Mouse (Mus musculus) MEL (cell line): ENCODE measurements around the gene Acss2. TPM values are rescaled to one million over a fixed set of nuclear protein-coding genes. Genes with fewer than 3 reads are reported as not detected.

Experiments used
- DNase-seq: peaks from one replicate; pipeline ENCODE4 v3.0.0; 2011; ENCODE audit warnings: low read depth, low spot score
- H3K27ac ChIP-seq: 2 replicates; pipeline ENCODE4 v1.5.1; 2012; ENCODE audit warnings: low read depth, mild to moderate bottlenecking, control low read depth, low read length, moderate library complexity; ENCODE audit not compliant: control insufficient read depth
- H3K27me3 ChIP-seq, 2 experiments: fragments of 150-350 bp in 1 of 2; sonication (generic) in 1 of 2; 2 replicates each; pipeline ENCODE4 v1.6.1; 2012; ENCODE audit warnings: low read length in 2 of 2, mild to moderate bottlenecking in 2 of 2, improper control_type of control experiment in 1 of 2, moderate library complexity in 1 of 2; ENCODE audit not compliant: insufficient read depth in 2 of 2, control insufficient read depth in 1 of 2
- H3K36me3 ChIP-seq, 2 experiments: 2 replicates each; pipeline ENCODE4 v1.6.1; 2012 to 2014; ENCODE audit warnings: low read length in 2 of 2, improper control_type of control experiment in 1 of 2, inconsistent platforms in 1 of 2, mild to moderate bottlenecking in 1 of 2; ENCODE audit not compliant: insufficient read depth in 2 of 2, control insufficient read depth in 1 of 2
- H3K4me1 ChIP-seq, 2 experiments: fragments of 150-350 bp in 1 of 2; sonication (generic) in 1 of 2; 2 replicates each; pipeline ENCODE4 v1.6.1; 2012; ENCODE audit warnings: low read length in 2 of 2, improper control_type of control experiment in 1 of 2, mild to moderate bottlenecking in 1 of 2; ENCODE audit not compliant: insufficient read depth in 2 of 2, control insufficient read depth in 1 of 2
- H3K4me3 ChIP-seq, 2 experiments: fragments of 150-350 bp in 1 of 2; sonication (generic) in 1 of 2; 2 replicates each; pipeline ENCODE4 v1.5.1; 2012; ENCODE audit warnings: low read depth in 2 of 2, low read length in 2 of 2, mild to moderate bottlenecking in 2 of 2, moderate library complexity in 2 of 2, control low read depth in 1 of 2, improper control_type of control experiment in 1 of 2; ENCODE audit not compliant: control insufficient read depth in 1 of 2, insufficient read depth in 1 of 2
- H3K79me2 ChIP-seq: 2 replicates; pipeline ENCODE4 v1.6.1; 2012; ENCODE audit warnings: mild to moderate bottlenecking, low read length, moderate library complexity; ENCODE audit not compliant: control insufficient read depth, poor library complexity, insufficient read depth
- H3K9ac ChIP-seq: 2 replicates; pipeline ENCODE4 v1.6.1; 2012; ENCODE audit warnings: low read depth, mild to moderate bottlenecking, control low read depth, low read length, moderate library complexity; ENCODE audit not compliant: control insufficient read depth, poor library complexity, severe bottlenecking
- H3K9me3 ChIP-seq: fragments of 150-350 bp; sonication (generic); replicated peaks from 2 replicates; pipeline ENCODE4 v1.6.1; 2012; ENCODE audit warnings: mild to moderate bottlenecking, low read length, improper control_type of control experiment, moderate library complexity; ENCODE audit not compliant: insufficient read depth
- ETS1 ChIP-seq: IDR thresholded peaks from 2 replicates; pipeline ENCODE4 v1.6.1; 2012; ENCODE audit warnings: low read depth, mild to moderate bottlenecking, inconsistent platforms, low read length, improper control_type of control experiment, moderate library complexity
- GABPA ChIP-seq: IDR thresholded peaks from 2 replicates; pipeline ENCODE4 v1.6.1; 2012; ENCODE audit warnings: low read depth, mild to moderate bottlenecking, inconsistent platforms, low read length, improper control_type of control experiment, moderate library complexity
- GATA1 ChIP-seq: IDR thresholded peaks from 2 replicates; pipeline ENCODE4 v1.6.1; 2011; ENCODE audit warnings: low read depth, low read length, improper control_type of control experiment
- JUND ChIP-seq: IDR thresholded peaks from 2 replicates; pipeline ENCODE4 v1.6.1; 2011; ENCODE audit warnings: low read depth, mild to moderate bottlenecking, improper control_type of control experiment, low read length
- MAX ChIP-seq: IDR thresholded peaks from 2 replicates; pipeline ENCODE4 v1.6.1; 2011; ENCODE audit warnings: low read length, improper control_type of control experiment
- MEF2A ChIP-seq: IDR thresholded peaks from 2 replicates; pipeline ENCODE4 v1.6.1; 2014; ENCODE audit warnings: low read depth, mild to moderate bottlenecking, inconsistent platforms, low read length, improper control_type of control experiment; ENCODE audit not compliant: poor library complexity, insufficient replicate concordance, severe bottlenecking; ENCODE audit errors: extremely low read depth
- NRF1 ChIP-seq: IDR thresholded peaks from 2 replicates; pipeline ENCODE4 v1.6.1; 2014; ENCODE audit warnings: low read depth, mild to moderate bottlenecking, inconsistent platforms, low read length, improper control_type of control experiment, moderate library complexity; ENCODE audit not compliant: poor library complexity, insufficient read depth, severe bottlenecking
- POLR2A ChIP-seq, 2 experiments: IDR thresholded peaks; 2 replicates each; pipeline ENCODE4 v1.6.1; 2011 to 2012; ENCODE audit warnings: low read length in 2 of 2, mild to moderate bottlenecking in 2 of 2, control low read depth in 1 of 2, improper control_type of control experiment in 1 of 2, low read depth in 1 of 2, moderate library complexity in 1 of 2; ENCODE audit not compliant: control insufficient read depth in 1 of 2, insufficient read depth in 1 of 2, poor library complexity in 1 of 2
- POLR2AphosphoS5 ChIP-seq: IDR thresholded peaks from 2 replicates; pipeline ENCODE4 v1.6.1; 2012; ENCODE audit warnings: low read depth, borderline replicate concordance, mild to moderate bottlenecking, inconsistent platforms, low read length, moderate library complexity, mixed read lengths
- RAD21 ChIP-seq: IDR thresholded peaks from 2 replicates; pipeline ENCODE4 v1.6.1; 2011; ENCODE audit warnings: mild to moderate bottlenecking, low read depth, low read length, improper control_type of control experiment
- RCOR1 ChIP-seq: IDR thresholded peaks from 2 replicates; pipeline ENCODE4 v1.6.1; 2012; ENCODE audit warnings: low read depth, mild to moderate bottlenecking, inconsistent platforms, low read length, improper control_type of control experiment
- SIN3A ChIP-seq: IDR thresholded peaks from 2 replicates; pipeline ENCODE4 v1.6.1; 2012; ENCODE audit warnings: low read length, improper control_type of control experiment, inconsistent platforms
- SMC3 ChIP-seq: IDR thresholded peaks from 2 replicates; pipeline ENCODE4 v1.6.1; 2011; ENCODE audit warnings: low read depth, low read length, improper control_type of control experiment
- TBP ChIP-seq: IDR thresholded peaks from 2 replicates; pipeline ENCODE4 v1.8.0; 2011; ENCODE audit warnings: low read depth, low read length, improper control_type of control experiment
- TCF12 ChIP-seq: IDR thresholded peaks from 2 replicates; pipeline ENCODE4 v1.6.1; 2014; ENCODE audit warnings: low read depth, mild to moderate bottlenecking, inconsistent platforms, low read length, improper control_type of control experiment, moderate library complexity
- UBTF ChIP-seq: IDR thresholded peaks from 2 replicates; pipeline ENCODE4 v1.6.1; 2012; ENCODE audit warnings: low read depth, mild to moderate bottlenecking, inconsistent platforms, low read length, improper control_type of control experiment, moderate library complexity, borderline replicate concordance; ENCODE audit not compliant: insufficient read depth
- ZKSCAN1 ChIP-seq: IDR thresholded peaks from 2 replicates; pipeline ENCODE4 v1.6.1; 2012; ENCODE audit warnings: low read depth, mild to moderate bottlenecking, inconsistent platforms, low read length, improper control_type of control experiment, moderate library complexity
- ZMIZ1 ChIP-seq: IDR thresholded peaks from 2 replicates; pipeline ENCODE4 v1.6.1; 2012; ENCODE audit warnings: low read depth, mild to moderate bottlenecking, inconsistent platforms, low read length, improper control_type of control experiment, moderate library complexity
- polyA plus RNA-seq, 2 experiments: library from polyadenylated mRNA; stranded (reverse) in 1 of 2; unstranded in 1 of 2; fragments of >175 nt in 1 of 2; fragments of >200 nt in 1 of 2; gene quantifications; 2 replicates each; pipeline versions ENCODE4 v1.2.1 to v1.2.4; 2012; ENCODE audit warnings: low replicate concordance in 2 of 2, low read depth in 1 of 2; ENCODE audit not compliant: insufficient read length in 2 of 2, insufficient read depth in 1 of 2, missing spikeins in 1 of 2
- total RNA-seq: library from RNA; depleted of rRNA; stranded (reverse); fragments of 300-350 nt; gene quantifications from 2 replicates; pipeline ENCODE4 v1.2.3, GENCODE M21; 2012

Gene Acss2
- total and polyA plus RNA-seq, 3 experiments, result 2.9 to 11.0 TPM; not detected in 1

- H3K36me3 ChIP-seq, result no peaks in the 10 kb centered on the region
- H3K9ac ChIP-seq, result no peak overlapping the region
- TF ChIP-seq ZMIZ1 (no peak), SMC3 (no peak), NRF1 (no peak), RCOR1 (no peak)
- TF ChIP-seq, all 39 proteins: peak for 0
- Histone ChIP-seq H3K9me3 (no peaks in the 10 kb centered on the region), H3K27me3 (peaks cover 0 to 1% of the 10 kb centered on the region in 2 experiments; a peak in 2 of 4 replicates), H3K27ac (no peak overlapping the region), H3K4me1 (no peaks in the 10 kb centered on the region), H3K79me2 (no peaks in the 10 kb centered on the region), H3K4me3 (no peak overlapping the region)
- no peak for DNase-seq
These were observed 11.9 kb upstream of the Acss2 start for GRCm38 (mm10) chr2:155505811-155506210.

- Histone ChIP-seq H3K79me2 (no peaks in the 10 kb centered on the region), H3K4me1 (no peaks in the 10 kb centered on the region), H3K9me3 (no peaks in the 10 kb centered on the region), H3K9ac (no peak overlapping the region), H3K4me3 (no peak overlapping the region), H3K27me3 (peaks cover 0 to 1% of the 10 kb centered on the region in 2 experiments; a peak in 2 of 4 replicates), H3K27ac (no peak overlapping the region), H3K36me3 (no peaks in the 10 kb centered on the region)
- no peak for TF ChIP-seq MEF2A
- no peak for TF ChIP-seq ZKSCAN1
- TF ChIP-seq GATA1, result no peak
- no peak for TF ChIP-seq TBP
- no peak for TF ChIP-seq SIN3A
- no peak for TF ChIP-seq POLR2AphosphoS5
- TF ChIP-seq SMC3, result no peak
- no peak for TF ChIP-seq ETS1
- TF ChIP-seq MAX, result no peak
- TF ChIP-seq POLR2A (IDR thresholded peaks at IDR 0.05; ENCODE audit: control insufficient read depth in 1 of 2, insufficient read depth in 1 of 2, low read depth in 1 of 2, low read length in 2 of 2, poor library complexity in 1 of 2), result no peak
- TF ChIP-seq UBTF, result no peak
- TF ChIP-seq GABPA, result no peak
- TF ChIP-seq RAD21, result no peak
- TF ChIP-seq JUND, result no peak
- no peak for TF ChIP-seq TCF12
- DNase-seq, result no peak
These were observed 9.9 kb upstream of the Acss2 start for GRCm38 (mm10) chr2:155507721-155508470.
